Mouse (Mus musculus) heart, postnatal 0 days (tissue): ENCODE measurements around the gene Coro1c.

Experiments used
- CTCF ChIP-seq: IDR thresholded peaks from 2 replicates; pipeline ENCODE4 v1.5.1; 2016; ENCODE audit warnings: antibody characterized with exemption, control low read depth, low read depth
- EP300 ChIP-seq: IDR thresholded peaks from 2 replicates; pipeline ENCODE4 v1.6.1; 2016; ENCODE audit warnings: antibody characterized with exemption, low read depth

GRCm38 (mm10) chr5:113892005-113892404, 16.6 kb downstream of the Coro1c start:
- TF ChIP-seq CTCF (no peak), EP300 (no peak)
